Mouse (Mus musculus): ENCODE results near the gene Nt5c2. TPM values are rescaled to one million over a fixed set of nuclear protein-coding genes. Genes with fewer than 3 reads are reported as not detected.

Gene Nt5c2
- polyA plus RNA-seq, 1 experiment, result 11.7 TPM

DNA sequence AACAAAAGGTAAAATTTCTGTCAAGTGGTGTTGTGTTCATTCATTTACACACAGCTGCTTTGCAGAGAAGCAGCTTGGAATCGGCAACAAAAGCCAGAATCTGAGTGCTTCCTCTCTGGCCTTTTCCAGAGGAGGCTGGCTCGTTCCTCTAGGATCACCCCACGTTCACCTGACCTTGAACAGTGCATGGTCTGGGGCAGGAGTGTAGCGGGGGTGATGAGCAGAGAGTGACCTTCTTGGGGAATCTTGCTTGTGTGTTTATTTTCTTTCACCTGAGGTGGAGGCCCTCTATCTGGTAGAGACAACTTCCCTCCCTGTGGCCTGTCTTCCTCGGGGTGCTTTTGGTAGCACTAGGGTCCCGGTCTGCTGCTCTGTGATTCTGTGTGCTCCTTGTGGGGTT is 158.7 kb downstream of the Nt5c2 start:
- Histone ChIP-seq H3K4me3 (replicated peaks) (no peak overlapping the region), H3K36me3 (replicated peaks; ENCODE audit: low read length) (no peaks in the 10 kb centered on the region), H3K4me1 (peaks cover 8% of the 10 kb centered on the region), H3K9me3 (no peaks in the 10 kb centered on the region), H3K27me3 (replicated peaks) (peaks cover 77% of the 10 kb centered on the region)
- TF ChIP-seq FLI1 (IDR thresholded peaks at IDR 0.05; ENCODE audit: low read length), result no peak
- TF ChIP-seq GATA1 (IDR thresholded peaks at IDR 0.05; ENCODE audit: borderline replicate concordance, low read length), result no peak

DNA sequence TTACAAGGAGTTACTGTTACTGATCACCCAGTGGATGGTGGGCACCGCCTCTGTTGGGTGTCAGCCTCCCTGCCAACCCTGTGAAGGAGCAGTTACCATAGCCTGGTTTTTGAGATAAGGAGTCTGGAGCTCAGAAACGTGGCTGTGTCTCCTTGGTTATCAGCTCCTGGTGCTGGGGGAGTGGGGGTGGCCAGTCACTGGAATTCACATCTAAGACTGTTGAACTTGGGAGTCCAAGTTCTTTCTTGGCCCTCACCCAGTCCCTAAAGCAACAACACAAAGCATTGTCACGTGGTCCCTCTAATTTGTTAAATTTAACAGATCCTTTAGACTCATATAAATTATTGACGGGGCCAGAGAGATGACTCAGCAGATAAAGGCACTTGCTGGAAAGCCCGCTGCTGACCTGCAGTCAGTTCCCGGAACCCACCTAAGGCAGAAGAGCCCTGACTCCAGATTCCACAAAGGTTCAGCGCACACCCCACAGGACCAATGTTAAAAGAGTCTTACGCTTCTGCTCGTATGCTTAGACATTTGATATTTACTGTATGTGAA is 165.4 kb downstream of the Nt5c2 start:
- Histone ChIP-seq H3K4me3 (replicated peaks) (no peak overlapping the region), H3K36me3 (replicated peaks; ENCODE audit: low read length) (no peaks in the 10 kb centered on the region), H3K4me1 (peaks cover 29% of the 10 kb centered on the region), H3K9me3 (no peaks in the 10 kb centered on the region), H3K27me3 (replicated peaks) (peaks cover 54% of the 10 kb centered on the region)
- TF ChIP-seq GATA1 (IDR thresholded peaks at IDR 0.05; ENCODE audit: borderline replicate concordance, low read length) (no peak), FLI1 (IDR thresholded peaks at IDR 0.05; ENCODE audit: low read length) (no peak)

DNA sequence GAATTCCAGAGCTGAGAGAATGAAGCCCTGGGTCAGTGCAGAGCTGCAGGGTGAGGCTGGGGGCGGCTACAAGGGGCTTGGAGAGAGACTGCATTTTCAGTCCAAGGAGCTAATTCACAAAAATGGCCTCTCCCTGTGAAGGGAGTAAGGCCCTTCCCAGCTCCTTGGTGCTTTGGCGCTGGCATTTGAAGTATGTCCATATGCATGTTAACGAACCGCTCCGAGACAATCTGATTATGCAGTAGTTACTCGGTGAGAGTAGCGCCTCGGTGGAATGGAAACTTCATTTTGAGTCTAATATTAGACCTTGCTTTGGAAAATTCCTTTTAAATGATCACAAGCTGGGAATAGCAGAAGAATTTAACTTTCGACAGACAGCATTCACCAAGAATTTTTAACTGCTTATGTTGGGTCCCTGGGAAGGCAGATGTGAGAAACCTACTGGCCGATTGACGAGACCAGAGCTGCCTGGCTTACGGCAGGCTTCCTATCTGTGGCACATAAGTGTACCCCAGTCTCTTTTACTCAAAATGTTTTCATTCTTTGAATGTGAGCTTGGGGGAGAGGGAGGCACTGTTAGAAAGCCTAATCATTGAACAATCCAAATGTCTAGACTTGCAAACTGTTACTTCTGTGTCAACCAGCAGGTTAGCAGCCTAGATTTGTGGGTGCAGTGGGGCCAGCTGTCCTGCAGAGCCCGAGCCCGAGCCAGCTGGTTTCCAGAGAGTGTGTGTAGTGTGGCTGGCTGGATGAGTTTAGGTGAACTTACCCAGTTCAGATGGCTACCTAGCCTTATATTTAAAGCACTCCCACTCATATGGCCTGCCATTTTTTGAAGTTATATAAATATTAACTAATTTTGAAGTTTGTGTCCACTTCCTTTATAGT is 166.3 kb downstream of the Nt5c2 start:
- TF ChIP-seq GATA1 (IDR thresholded peaks at IDR 0.05; ENCODE audit: borderline replicate concordance, low read length) (no peak), FLI1 (IDR thresholded peaks at IDR 0.05; ENCODE audit: low read length) (no peak)
- H3K4me1 ChIP-seq, result peaks cover 31% of the 10 kb centered on the region
- H3K36me3 ChIP-seq (replicated peaks; ENCODE audit: low read length), result no peaks in the 10 kb centered on the region
- no peak overlapping the region for H3K4me3 ChIP-seq (replicated peaks)
- H3K27me3 ChIP-seq (replicated peaks), result peaks cover 51% of the 10 kb centered on the region
- H3K9me3 ChIP-seq, result no peaks in the 10 kb centered on the region

DNA sequence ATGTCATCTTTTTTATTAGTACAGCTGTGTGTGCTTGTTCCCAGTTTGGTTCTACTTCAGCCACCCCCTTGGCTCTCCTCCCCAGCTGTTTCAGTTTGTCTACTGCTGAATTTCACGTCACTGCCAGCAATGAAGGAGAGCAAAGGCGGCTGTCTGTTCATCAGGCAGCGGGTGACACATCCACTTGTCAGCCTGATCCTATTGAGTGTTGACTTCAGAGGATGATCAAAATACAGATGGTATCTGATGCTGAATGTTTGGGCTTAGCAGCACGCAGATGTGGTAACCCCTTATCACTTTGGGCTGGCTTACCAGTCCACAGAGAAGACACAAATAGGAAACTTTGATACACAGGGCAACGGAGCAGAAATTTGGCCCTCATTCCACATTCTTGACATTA is 168.5 kb downstream of the Nt5c2 start:
- H3K27me3 ChIP-seq (replicated peaks), result peaks cover 41% of the 10 kb centered on the region
- TF ChIP-seq GATA1 (IDR thresholded peaks at IDR 0.05; ENCODE audit: borderline replicate concordance, low read length), result no peak
- TF ChIP-seq FLI1 (IDR thresholded peaks at IDR 0.05; ENCODE audit: low read length), result no peak
- no peaks in the 10 kb centered on the region for H3K36me3 ChIP-seq (replicated peaks; ENCODE audit: low read length)
- H3K4me1 ChIP-seq, result peaks cover 31% of the 10 kb centered on the region
- no peaks in the 10 kb centered on the region for H3K9me3 ChIP-seq
- H3K4me3 ChIP-seq (replicated peaks), result no peak overlapping the region

DNA sequence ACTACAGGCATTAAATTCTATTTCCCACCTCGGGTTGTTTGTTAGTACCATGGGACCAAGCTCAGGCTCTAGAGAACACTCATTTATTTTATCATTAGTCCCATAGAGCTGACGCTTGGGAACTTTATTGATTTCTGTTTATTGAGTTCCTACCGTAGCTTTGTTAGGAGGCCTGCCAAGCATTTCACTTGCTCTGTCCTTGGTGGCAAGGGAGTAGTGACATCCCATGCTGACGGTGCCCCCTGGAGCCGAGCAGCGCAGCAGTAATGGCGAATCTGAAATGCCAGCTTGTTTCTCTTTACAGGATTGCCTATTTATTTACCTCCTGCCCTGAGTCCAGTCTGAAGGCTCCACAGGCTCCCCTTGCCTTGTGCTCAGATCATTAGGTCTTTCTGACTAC is 168.9 kb downstream of the Nt5c2 start:
- Histone ChIP-seq H3K4me1 (peaks cover 31% of the 10 kb centered on the region), H3K27me3 (replicated peaks) (peaks cover 39% of the 10 kb centered on the region)

DNA sequence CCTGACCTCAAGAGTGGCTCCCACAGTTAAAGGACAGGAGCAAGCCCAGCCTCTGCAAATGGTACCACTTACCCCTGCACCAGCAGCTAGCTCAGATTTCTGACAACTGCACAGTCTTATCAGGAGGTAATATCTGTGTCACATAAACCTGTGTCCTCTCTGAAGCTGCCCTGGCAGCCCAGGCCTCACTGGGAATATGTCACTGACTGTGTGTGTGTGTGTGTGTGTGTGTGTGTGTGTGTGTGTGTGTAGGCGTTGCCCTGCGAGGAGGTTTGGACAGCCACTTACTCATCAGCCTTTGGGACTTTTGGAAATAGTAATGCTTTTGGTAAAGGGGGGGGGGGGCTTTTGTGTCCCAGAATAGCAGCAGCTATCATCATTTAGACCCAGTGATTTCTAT is 171.9 kb downstream of the Nt5c2 start:
- H3K27me3 ChIP-seq (replicated peaks), result peaks cover 48% of the 10 kb centered on the region
- peaks cover 18% of the 10 kb centered on the region for H3K4me1 ChIP-seq
- no peak overlapping the region for H3K4me3 ChIP-seq (replicated peaks)
- no peaks in the 10 kb centered on the region for H3K36me3 ChIP-seq (replicated peaks; ENCODE audit: low read length)
- H3K9me3 ChIP-seq, result no peaks in the 10 kb centered on the region
- TF ChIP-seq GATA1 (IDR thresholded peaks at IDR 0.05; ENCODE audit: borderline replicate concordance, low read length) (no peak), FLI1 (IDR thresholded peaks at IDR 0.05; ENCODE audit: low read length) (no peak)

More for the DNA sequence above, 168.9 kb downstream of the Nt5c2 start:
- TF ChIP-seq GATA1 (IDR thresholded peaks at IDR 0.05; ENCODE audit: borderline replicate concordance, low read length), result no peak
- TF ChIP-seq FLI1 (IDR thresholded peaks at IDR 0.05; ENCODE audit: low read length), result no peak
- Histone ChIP-seq H3K4me3 (replicated peaks) (no peak overlapping the region), H3K9me3 (no peaks in the 10 kb centered on the region), H3K36me3 (replicated peaks; ENCODE audit: low read length) (no peaks in the 10 kb centered on the region)

DNA sequence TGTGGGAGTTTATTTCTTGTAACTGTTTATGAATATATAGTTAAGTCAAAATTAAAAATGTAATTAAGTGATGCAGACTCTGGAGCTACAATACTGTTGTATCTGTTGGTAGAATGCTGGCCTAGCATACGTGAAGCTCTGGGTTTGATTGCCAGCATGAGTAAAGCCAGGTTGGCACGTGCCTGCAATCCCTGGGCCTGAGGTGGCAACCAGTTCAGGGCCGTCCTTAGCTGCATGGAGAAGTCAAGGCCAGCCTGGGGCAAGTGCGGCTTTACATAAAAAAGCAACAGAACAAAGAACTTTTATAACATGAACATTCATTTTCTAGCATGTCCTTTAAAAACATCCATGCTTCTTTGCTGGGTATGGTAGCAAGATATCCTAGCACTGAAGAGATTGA is 173.9 kb downstream of the Nt5c2 start:
- no peak for TF ChIP-seq FLI1 (IDR thresholded peaks at IDR 0.05; ENCODE audit: low read length)
- TF ChIP-seq GATA1 (IDR thresholded peaks at IDR 0.05; ENCODE audit: borderline replicate concordance, low read length), result no peak
- peaks cover 54% of the 10 kb centered on the region for H3K27me3 ChIP-seq (replicated peaks)

DNA sequence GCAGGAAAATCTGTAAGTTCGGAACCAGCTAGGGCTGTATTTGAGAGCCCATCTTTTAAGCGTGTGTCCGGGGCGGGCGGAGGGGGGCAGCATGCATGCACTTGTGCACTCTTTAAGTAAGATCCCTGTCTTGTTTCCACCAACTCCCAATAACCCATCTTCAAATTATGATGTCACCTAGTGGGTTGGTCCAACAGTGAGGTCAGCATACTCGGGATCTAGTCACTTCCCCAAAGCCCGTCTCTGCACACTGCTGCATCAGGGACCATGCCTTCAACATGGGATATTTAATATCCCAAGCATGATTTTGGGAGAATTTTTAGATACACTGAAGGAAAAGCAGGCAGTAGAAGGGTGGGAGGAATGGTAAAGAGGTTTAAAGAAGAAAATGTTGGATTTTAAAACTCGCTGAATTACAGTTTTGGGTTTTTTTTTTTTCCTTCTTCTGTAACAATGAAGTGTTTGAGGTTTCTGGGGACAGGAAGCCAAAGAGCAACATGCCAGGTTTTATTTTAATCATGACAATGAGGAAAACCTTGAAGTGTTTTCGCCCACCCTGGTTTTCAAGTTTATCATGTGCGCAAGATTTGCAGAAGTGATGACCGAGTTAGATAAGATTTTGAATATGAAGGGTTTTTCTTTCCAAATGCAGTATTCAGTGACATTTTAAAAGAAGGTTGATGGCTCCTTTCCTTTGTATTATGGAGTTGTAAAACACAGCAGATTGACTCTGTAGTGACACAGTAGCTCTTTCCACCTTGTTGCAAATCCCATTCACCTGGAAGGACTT is 177.5 kb downstream of the Nt5c2 start:
- H3K4me1 ChIP-seq, result peaks cover 16% of the 10 kb centered on the region
- TF ChIP-seq FLI1 (IDR thresholded peaks at IDR 0.05; ENCODE audit: low read length) (no peak), GATA1 (IDR thresholded peaks at IDR 0.05; ENCODE audit: borderline replicate concordance, low read length) (no peak)
- no peaks in the 10 kb centered on the region for H3K9me3 ChIP-seq
- H3K4me3 ChIP-seq (replicated peaks), result no peak overlapping the region
- H3K36me3 ChIP-seq (replicated peaks; ENCODE audit: low read length), result no peaks in the 10 kb centered on the region
- peaks cover 56% of the 10 kb centered on the region for H3K27me3 ChIP-seq (replicated peaks)

More for the DNA sequence above, 173.9 kb downstream of the Nt5c2 start:
- H3K4me3 ChIP-seq (replicated peaks), result no peak overlapping the region
- no peaks in the 10 kb centered on the region for H3K9me3 ChIP-seq
- H3K36me3 ChIP-seq (replicated peaks; ENCODE audit: low read length), result no peaks in the 10 kb centered on the region
- H3K4me1 ChIP-seq, result peaks cover 22% of the 10 kb centered on the region

DNA sequence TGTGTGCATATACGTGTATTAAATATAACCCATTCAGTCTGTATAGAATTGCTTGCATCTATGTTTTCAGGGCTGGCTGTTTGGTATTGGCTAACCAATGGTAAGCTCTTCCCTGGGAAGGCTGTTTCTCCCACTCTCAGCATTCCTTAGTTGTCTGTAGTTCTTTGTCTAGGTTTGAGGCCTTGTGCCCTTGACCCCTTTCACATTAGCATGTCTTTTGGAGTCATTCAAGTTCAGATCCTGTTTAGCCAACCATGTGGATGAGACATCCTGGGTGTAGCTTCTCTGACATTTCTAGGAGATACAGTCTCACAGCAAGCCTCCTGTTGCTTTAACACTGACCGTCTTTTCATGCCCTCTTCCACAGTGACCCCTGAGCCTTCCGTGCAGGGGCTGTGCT is 178.9 kb downstream of the Nt5c2 start:
- Histone ChIP-seq H3K4me3 (replicated peaks) (no peak overlapping the region), H3K9me3 (no peaks in the 10 kb centered on the region), H3K36me3 (replicated peaks; ENCODE audit: low read length) (no peaks in the 10 kb centered on the region), H3K4me1 (peaks cover 16% of the 10 kb centered on the region), H3K27me3 (replicated peaks) (peaks cover 64% of the 10 kb centered on the region)
- TF ChIP-seq FLI1 (IDR thresholded peaks at IDR 0.05; ENCODE audit: low read length), result no peak
- TF ChIP-seq GATA1 (IDR thresholded peaks at IDR 0.05; ENCODE audit: borderline replicate concordance, low read length), result no peak
